ENCODE assay signal across 11 mouse cellular contexts in genomic region chr1:153102296-153103185, GRCm38 (mm10).
DNase-seq lines count a peak whose midpoint lies in the region; ATAC-seq and TF ChIP-seq lines count a peak whose summit lies in the region.
"Had no signal": no experiment of that assay in that cellular context is flagged by ENCODE, and none has a peak within 500 bp of the region (broad histone marks: within the 10 kb centered on the region; RNA-seq: fewer than 3 reads in every experiment).

No protein-coding gene starts in this region.

- 95% methylated on average over 17 of the region's 17 CpGs for WGBS in hindbrain, embryonic 10.5 days
- 87% methylated on average over 17 of the region's 17 CpGs for WGBS in hindbrain, embryonic 14.5 days
- 91% methylated on average over 17 of the region's 17 CpGs for WGBS in liver, embryonic 11.5 days

- no peak overlapping the region for H3K9ac ChIP-seq in hindbrain, embryonic 14.5 days
- H3K9ac ChIP-seq in ES-Bruce4 (ENCODE audit: low read depth, poor library complexity, severe bottlenecking) = no peak overlapping the region
- H3K9ac ChIP-seq in liver, embryonic 11.5 days (ENCODE audit: low read depth, low read length) = no peak overlapping the region
- H3K9ac ChIP-seq: forebrain, postnatal 0 days; heart, embryonic 15.5 days; liver, embryonic 14.5 days had no signal

- H3K27me3 ChIP-seq in hindbrain, embryonic 10.5 days (ENCODE audit: insufficient read depth, poor library complexity, severe bottlenecking) = no peaks in the 10 kb centered on the region
- H3K27me3 ChIP-seq in hindbrain, embryonic 14.5 days (ENCODE audit: control insufficient read depth, insufficient read depth, low read length) = no peaks in the 10 kb centered on the region
- H3K27me3 ChIP-seq in ES-Bruce4 (ENCODE audit: control insufficient read depth, insufficient read depth, low read length, poor library complexity, severe bottlenecking) (no peaks in the 10 kb centered on the region), myocyte (ENCODE audit: control insufficient read depth, insufficient read depth, insufficient read length) (no peaks in the 10 kb centered on the region)
- no peaks in the 10 kb centered on the region for H3K27me3 ChIP-seq in liver, embryonic 11.5 days (replicated peaks; ENCODE audit: control insufficient read depth, insufficient read depth, low read length)
- H3K27me3 ChIP-seq: heart, embryonic 15.5 days had no signal

- DNase-seq in hindbrain, embryonic 10.5 days (ENCODE audit: low spot score) = no peak
- DNase-seq in hindbrain, embryonic 14.5 days (ENCODE audit: low spot score) = no peak
- peak; percentile 79 for DNase-seq in NIH3T3 (ENCODE audit: low read depth)
- DNase-seq in testis, postnatal 10 days (ENCODE audit: low spot score) = no peak
- no peak for DNase-seq in liver, embryonic 11.5 days (ENCODE audit: low spot score)
- DNase-seq: layer of hippocampus, adult 9-11 months had no signal

- no peaks in the 10 kb centered on the region for H3K79me2 ChIP-seq in myocyte (ENCODE audit: control insufficient read depth, insufficient read depth)

- H3K4me2 ChIP-seq in hindbrain, embryonic 14.5 days (replicated peaks) = no peak overlapping the region
- no peak overlapping the region for H3K4me2 ChIP-seq in myocyte (ENCODE audit: low read depth)
- no peak overlapping the region for H3K4me2 ChIP-seq in liver, embryonic 11.5 days
- H3K4me2 ChIP-seq: heart, embryonic 15.5 days had no signal

- TF ChIP-seq CTCF in ES-Bruce4 (IDR thresholded peaks at IDR 0.05; ENCODE audit: low read depth, low read length) = no peak

- no peak for ATAC-seq in hindbrain, embryonic 14.5 days (ENCODE audit: low FRiP score)
- no peak for ATAC-seq in liver, embryonic 11.5 days (replicated peaks; ENCODE audit: low FRiP score)
- ATAC-seq: forebrain, postnatal 0 days had no signal

- H3K9me3 ChIP-seq in hindbrain, embryonic 10.5 days = no peaks in the 10 kb centered on the region
- no peaks in the 10 kb centered on the region for H3K9me3 ChIP-seq in hindbrain, embryonic 14.5 days (ENCODE audit: control insufficient read depth, low read length)
- H3K9me3 ChIP-seq in ES-Bruce4 (replicated peaks; ENCODE audit: control insufficient read depth, insufficient read depth, low read length, poor library complexity, severe bottlenecking) = no peaks in the 10 kb centered on the region
- no peaks in the 10 kb centered on the region for H3K9me3 ChIP-seq in liver, embryonic 11.5 days (ENCODE audit: control insufficient read depth, low read length)
- H3K9me3 ChIP-seq: heart, embryonic 15.5 days had no signal

- peaks cover 24% of the 10 kb centered on the region for H3K4me1 ChIP-seq in hindbrain, embryonic 10.5 days (replicated peaks)
- no peaks in the 10 kb centered on the region for H3K4me1 ChIP-seq in hindbrain, embryonic 14.5 days (replicated peaks; ENCODE audit: control insufficient read depth, insufficient read depth, low read length)
- peaks cover 7% of the 10 kb centered on the region for H3K4me1 ChIP-seq in ES-Bruce4 (ENCODE audit: control insufficient read depth, insufficient read depth, low read length)
- no peaks in the 10 kb centered on the region; the same call in 1 of the 2 replicates for H3K4me1 ChIP-seq in liver, embryonic 11.5 days (replicated peaks; ENCODE audit: control insufficient read depth, insufficient read depth, low read length)

- TF ChIP-seq POLR2A in ES-Bruce4 (IDR thresholded peaks at IDR 0.05; ENCODE audit: insufficient read depth, low read length) = no peak
- TF ChIP-seq POLR2A in myocyte (IDR thresholded peaks at IDR 0.05; ENCODE audit: insufficient read length, low read depth) = no peak

- peak overlapping the region; percentile 23; the same call in 1 of the 2 replicates for H3K27ac ChIP-seq in hindbrain, embryonic 10.5 days
- H3K27ac ChIP-seq in hindbrain, embryonic 14.5 days = no peak overlapping the region
- 0 out of 2 replicates have a peak overlapping the region, but pooled peaks have one; percentile 12 for H3K27ac ChIP-seq in ES-Bruce4 (ENCODE audit: insufficient read depth, low read length)
- H3K27ac ChIP-seq in liver, embryonic 11.5 days (ENCODE audit: low read depth, low read length) = no peak overlapping the region
- H3K27ac ChIP-seq: liver, embryonic 14.5 days had no signal

- no peak overlapping the region for H3K4me3 ChIP-seq in hindbrain, embryonic 10.5 days
- no peak overlapping the region for H3K4me3 ChIP-seq in hindbrain, embryonic 14.5 days (replicated peaks; ENCODE audit: low read length)
- no peak overlapping the region for H3K4me3 ChIP-seq in ES-Bruce4 (ENCODE audit: low read depth, low read length)
- H3K4me3 ChIP-seq in myocyte = no peak overlapping the region
- H3K4me3 ChIP-seq in liver, embryonic 11.5 days (ENCODE audit: low read depth, low read length) = no peak overlapping the region
- H3K4me3 ChIP-seq: heart, embryonic 15.5 days had no signal

- H3K36me3 ChIP-seq in hindbrain, embryonic 10.5 days = no peaks in the 10 kb centered on the region
- H3K36me3 ChIP-seq in hindbrain, embryonic 14.5 days (replicated peaks; ENCODE audit: control insufficient read depth, insufficient read depth) = no peaks in the 10 kb centered on the region; the same call in 1 of the 2 replicates
- no peaks in the 10 kb centered on the region for H3K36me3 ChIP-seq in ES-Bruce4 (ENCODE audit: control insufficient read depth, insufficient read depth, low read length, poor library complexity, severe bottlenecking)
- H3K36me3 ChIP-seq in myocyte (ENCODE audit: control insufficient read depth, insufficient read depth) = no peaks in the 10 kb centered on the region
- H3K36me3 ChIP-seq in liver, embryonic 11.5 days (ENCODE audit: control insufficient read depth, insufficient read depth, low read length) = no peaks in the 10 kb centered on the region
- H3K36me3 ChIP-seq: heart, embryonic 15.5 days had no signal

- no peak for TF ChIP-seq EP300 in ES-Bruce4 (IDR thresholded peaks at IDR 0.05; ENCODE audit: insufficient read depth, low read depth, low read length)

- no peak overlapping the region for H3ac ChIP-seq in myocyte (ENCODE audit: control insufficient read depth, insufficient read length)

TF ChIP-seq in myocyte, 11 proteins besides CTCF, POLR2A, EP300 and RAD21:
- no peak for TF ChIP-seq MYOD1 (IDR thresholded peaks at IDR 0.05; ENCODE audit: control insufficient read depth in 1 of 3, insufficient read length in 2 of 3, low read depth in 2 of 3)
- peak; percentile 42 for TF ChIP-seq USF1 (IDR thresholded peaks at IDR 0.05; ENCODE audit: low read depth)
- peak; percentile 91 for TF ChIP-seq CEBPB (IDR thresholded peaks at IDR 0.05; ENCODE audit: insufficient read depth, poor library complexity, severe bottlenecking)

Comparison
In these comparisons a context has a peak if more than half of its experiments do, and no peak if none do; other contexts are left out.
1. H3K27ac ChIP-seq: peak in hindbrain, embryonic 10.5 days (single experiment) and ES-Bruce4 (single experiment); none in hindbrain, embryonic 14.5 days (single experiment) and liver, embryonic 11.5 days (single experiment).